Mouse (Mus musculus) midbrain, postnatal 0 days (tissue): Measurements from ENCODE around the gene Pcsk6. TPM values are rescaled to one million over a fixed set of nuclear protein-coding genes. Genes with fewer than 3 reads are reported as not detected.

Experiments
- ATAC-seq: fragments of 200-750 bp; cut with Nextera tagmentation; 2 replicates; pipeline ENCODE4 v1.8.0; 2017; ENCODE audit warnings: moderate number of reproducible peaks, mild to moderate bottlenecking, moderate TSS enrichment, moderate library complexity; ENCODE audit not compliant: low FRiP score
- DNase-seq: peaks from one replicate; pipeline ENCODE4 v3.0.0-alpha.2; 2015; ENCODE audit warnings: low spot score
- H3K27ac ChIP-seq: fragments of 300-500 bp; sonication (generic); 2 replicates; pipeline ENCODE4 v1.5.1; 2014; ENCODE audit warnings: low read depth, mild to moderate bottlenecking, low read length, mixed read lengths
- H3K27me3 ChIP-seq: fragments of 300-500 bp; sonication (generic); 2 replicates; pipeline ENCODE4 v1.6.1; 2014; ENCODE audit warnings: low read length, control low read depth, mixed read lengths; ENCODE audit not compliant: insufficient read depth
- H3K36me3 ChIP-seq: fragments of 300-500 bp; sonication (generic); 2 replicates; pipeline ENCODE4 v1.6.1; 2014; ENCODE audit warnings: low read length, control low read depth, mixed read lengths; ENCODE audit not compliant: insufficient read depth
- H3K4me1 ChIP-seq: fragments of 300-500 bp; sonication (generic); 2 replicates; pipeline ENCODE4 v1.6.1; 2014; ENCODE audit warnings: mild to moderate bottlenecking, control low read depth, antibody characterized with exemption, low read length, mixed read lengths; ENCODE audit not compliant: insufficient read depth
- H3K4me2 ChIP-seq: fragments of 300-500 bp; sonication (generic); 2 replicates; pipeline ENCODE4 v1.6.1; 2014; ENCODE audit warnings: low read depth, mild to moderate bottlenecking, low read length, mixed read lengths; ENCODE audit not compliant: poor library complexity, severe bottlenecking
- H3K4me3 ChIP-seq: fragments of 300-500 bp; sonication (generic); 2 replicates; pipeline ENCODE4 v1.5.1; 2014; ENCODE audit warnings: low read depth, mild to moderate bottlenecking, low read length, moderate library complexity
- H3K9ac ChIP-seq: fragments of 300-500 bp; sonication (generic); replicated peaks from 2 replicates; pipeline ENCODE4 v1.6.1; 2014; ENCODE audit warnings: mild to moderate bottlenecking, low read length, moderate library complexity, mixed read lengths; ENCODE audit not compliant: poor library complexity, severe bottlenecking
- H3K9me3 ChIP-seq: fragments of 300-500 bp; sonication (generic); 2 replicates; pipeline ENCODE4 v1.6.1; 2016; ENCODE audit warnings: low read length, control low read depth
- CTCF ChIP-seq: IDR thresholded peaks from 2 replicates; pipeline ENCODE4 v1.5.1; 2016; ENCODE audit warnings: antibody characterized with exemption, mild to moderate bottlenecking
- WGBS: fragments of 180-500 bp; shearing (Covaris S2); extraction: QIAGEN DNeasy Blood & Tissue Kit; methylation state at CpG from one replicate; pipeline ENCODE4 v1.1.7; 2014; 5-methylcytosine and 5-hydroxymethylcytosine counted together
- polyA plus RNA-seq: library from polyadenylated mRNA; unstranded; fragments of >200 nt; fragmentation: Nextera tagmentation; extraction: Ambion mirVana; gene quantifications from 2 replicates; pipeline ENCODE4 v1.2.1, GENCODE M21; 2015
- total RNA-seq: library from RNA; depleted of rRNA; stranded (reverse); fragments of >200 nt; gene quantifications from 2 replicates; pipeline ENCODE4 v1.2.3, GENCODE M21; 2014

Gene Pcsk6
- total and polyA plus RNA-seq, 2 experiments from 2014 or later: 1.5 to 14.9 TPM

DNA sequence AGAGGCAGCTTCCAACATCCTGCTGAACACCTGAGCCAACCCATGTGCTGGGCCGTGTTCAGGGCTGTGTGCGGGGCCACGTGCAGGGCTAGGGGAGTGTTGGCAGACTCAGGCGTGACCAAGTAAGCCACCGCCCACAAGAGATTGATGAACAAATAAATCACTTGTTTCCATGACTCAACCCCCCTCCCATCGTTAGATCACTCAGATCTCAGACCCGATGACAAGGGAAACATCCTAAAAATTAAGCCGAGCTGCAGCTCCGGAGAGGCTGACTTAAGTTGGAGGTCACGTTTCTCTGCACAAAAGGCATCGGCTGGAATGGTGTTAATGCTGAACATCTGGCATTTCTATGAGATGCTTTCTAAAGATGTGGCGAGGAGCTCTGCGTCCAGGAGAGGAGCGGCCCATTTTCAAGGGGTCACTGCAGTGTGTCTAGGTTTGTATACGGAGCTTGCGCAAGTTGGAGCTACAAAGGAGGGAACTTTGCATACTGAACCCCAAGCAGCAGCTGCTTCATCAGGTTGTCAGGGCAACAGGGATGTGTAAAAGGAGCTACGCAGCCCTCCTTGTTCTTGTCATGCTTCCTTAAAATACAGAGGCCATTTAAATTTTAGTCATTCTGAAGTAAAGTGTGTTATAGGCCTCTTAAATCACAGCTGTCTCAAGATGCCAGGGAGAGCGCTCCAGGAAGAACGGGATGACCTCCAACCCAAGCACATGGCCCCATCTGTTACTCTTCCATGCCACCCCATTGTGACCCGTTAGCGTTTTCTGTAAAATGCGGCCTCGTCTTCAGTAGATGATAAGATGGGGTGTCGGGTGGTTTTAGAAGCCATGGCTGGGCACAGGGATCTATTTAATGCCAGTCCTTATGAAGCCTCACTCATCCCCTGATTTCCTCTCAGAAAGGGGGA lies 94.0 kb downstream of the Pcsk6 start:
- Histone ChIP-seq H3K27ac (no peak overlapping the region), H3K4me1 (peaks cover 10% of the 10 kb centered on the region; the same call in 1 of the 2 replicates), H3K4me2 (0 out of 2 replicates have a peak overlapping the region, but pooled peaks have one; percentile 7), H3K36me3 (no peaks in the 10 kb centered on the region), H3K4me3 (no peak overlapping the region), H3K9me3 (no peaks in the 10 kb centered on the region), H3K27me3 (no peaks in the 10 kb centered on the region), H3K9ac (no peak overlapping the region)
- 23% methylated on average over 24 of the region's 24 CpGs for WGBS
- ATAC-seq (peak; percentile 85), DNase-seq (peak; percentile 71)
- TF ChIP-seq CTCF: no peak

DNA sequence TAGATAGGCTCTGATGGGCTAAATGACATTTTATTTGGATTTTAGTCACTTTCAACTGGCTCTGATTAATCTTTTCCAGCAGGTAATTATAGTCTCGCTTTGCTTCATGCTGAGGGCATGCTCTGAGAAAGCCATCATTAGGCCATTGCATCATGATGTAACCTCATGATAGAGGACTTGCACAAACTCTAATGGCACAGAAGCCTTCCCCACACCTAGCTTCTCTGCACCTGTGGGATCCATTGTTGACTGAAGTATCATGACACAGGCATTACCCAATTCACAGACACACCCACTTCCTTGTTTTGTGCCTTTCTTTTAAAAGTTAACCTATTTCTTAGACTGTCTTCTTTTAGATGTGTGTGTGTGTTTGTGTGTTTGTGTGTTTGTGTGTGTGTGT lies 95.7 kb downstream of the Pcsk6 start:
- ATAC-seq: no peak
- Histone ChIP-seq H3K9me3 (no peaks in the 10 kb centered on the region), H3K4me2 (no peak overlapping the region), H3K4me3 (no peak overlapping the region), H3K27ac (no peak overlapping the region), H3K27me3 (no peaks in the 10 kb centered on the region), H3K4me1 (peaks cover 10% of the 10 kb centered on the region; the same call in 1 of the 2 replicates), H3K36me3 (no peaks in the 10 kb centered on the region), H3K9ac (no peak overlapping the region)
- no peak for TF ChIP-seq CTCF
- WGBS: 94% methylated on average over 1 of the region's 1 CpGs
- no peak for DNase-seq

DNA sequence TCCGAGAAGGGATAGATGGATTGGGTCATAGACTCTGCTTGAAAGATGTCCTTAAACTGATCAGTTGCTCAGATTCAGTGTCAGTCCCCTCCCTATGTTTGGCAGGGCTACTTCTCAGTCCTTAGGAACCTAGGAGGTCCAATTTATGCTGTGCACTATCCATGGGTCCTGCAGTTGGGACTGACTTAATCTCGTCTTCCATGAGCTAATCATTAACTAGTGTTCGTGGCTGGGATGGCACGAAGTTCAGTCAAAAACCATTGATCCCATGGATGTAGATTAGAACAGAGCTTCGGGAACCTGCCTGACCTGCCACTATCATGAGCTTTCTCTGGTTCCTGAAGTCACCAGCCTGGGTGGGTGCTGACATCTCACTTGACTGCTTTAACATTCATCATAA lies 96.6 kb downstream of the Pcsk6 start:
- DNase-seq (no peak), ATAC-seq (no peak)
- H3K9ac ChIP-seq: no peak overlapping the region
- no peak for TF ChIP-seq CTCF
- peaks cover 10% of the 10 kb centered on the region; the same call in 1 of the 2 replicates for H3K4me1 ChIP-seq
- no peak overlapping the region for H3K4me2 ChIP-seq
- no peaks in the 10 kb centered on the region for H3K9me3 ChIP-seq
- H3K27ac ChIP-seq: no peak overlapping the region
- H3K27me3 ChIP-seq: no peaks in the 10 kb centered on the region
- no peak overlapping the region for H3K4me3 ChIP-seq
- no peaks in the 10 kb centered on the region for H3K36me3 ChIP-seq
- 96% methylated on average over 5 of the region's 5 CpGs for WGBS

DNA sequence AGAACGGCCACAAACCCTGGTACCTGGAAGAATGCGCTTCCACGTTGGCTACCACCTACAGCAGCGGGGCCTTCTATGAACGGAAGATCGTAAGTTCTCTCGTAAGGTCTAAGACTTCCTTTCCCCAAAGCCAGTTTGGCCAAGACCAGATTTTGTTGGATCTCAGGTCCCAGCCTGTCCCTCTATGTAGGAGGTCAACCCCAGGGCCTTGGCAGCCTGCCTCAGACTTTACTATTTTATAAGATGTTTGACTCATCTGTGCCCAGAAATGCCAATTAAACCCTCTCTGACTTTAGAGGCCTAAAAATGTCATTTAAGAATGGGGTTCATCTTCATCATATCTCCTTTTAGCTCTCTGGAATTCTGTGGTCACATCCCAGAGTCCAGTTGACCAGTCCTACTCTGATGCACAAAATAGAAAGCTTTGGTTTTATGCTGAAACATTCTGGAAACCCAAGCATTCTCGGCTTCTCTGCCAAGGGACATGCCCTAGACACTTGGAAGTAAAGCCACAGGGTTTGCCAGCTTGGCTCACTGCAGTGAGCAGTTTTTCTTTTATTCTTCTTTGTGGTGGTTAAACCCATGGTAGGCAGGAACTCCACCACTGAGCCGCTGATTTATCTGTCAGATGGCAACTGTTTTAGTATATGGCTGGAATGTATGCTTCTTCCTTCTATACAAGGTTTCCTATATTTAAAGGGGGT lies 97.8 kb downstream of the Pcsk6 start:
- no peaks in the 10 kb centered on the region for H3K9me3 ChIP-seq
- H3K27me3 ChIP-seq: no peaks in the 10 kb centered on the region
- 90% methylated on average over 9 of the region's 9 CpGs for WGBS
- DNase-seq (no peak), ATAC-seq (no peak)
- no peak overlapping the region for H3K4me2 ChIP-seq
- no peak overlapping the region for H3K9ac ChIP-seq
- no peak for TF ChIP-seq CTCF
- H3K4me1 ChIP-seq: peaks cover 10% of the 10 kb centered on the region; the same call in 1 of the 2 replicates
- H3K4me3 ChIP-seq: no peak overlapping the region
- H3K27ac ChIP-seq: no peak overlapping the region
- H3K36me3 ChIP-seq: no peaks in the 10 kb centered on the region

DNA sequence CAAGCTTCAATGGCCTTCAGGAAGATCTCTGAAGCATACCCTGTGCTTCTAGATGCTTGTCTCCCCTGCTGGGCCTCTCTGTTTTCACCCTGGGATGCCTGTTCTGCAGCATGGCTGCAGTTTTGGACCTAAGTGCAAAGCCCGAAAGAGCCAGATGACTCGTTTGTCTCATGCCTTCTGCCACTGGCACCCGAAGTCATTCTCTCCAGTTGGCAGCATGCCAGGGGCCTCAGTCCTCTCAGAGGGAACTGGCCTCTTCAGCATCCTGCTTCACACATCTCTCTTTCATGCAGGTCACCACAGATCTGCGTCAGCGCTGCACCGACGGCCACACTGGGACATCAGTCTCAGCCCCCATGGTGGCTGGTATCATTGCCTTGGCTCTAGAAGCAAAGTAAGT lies 101.1 kb downstream of the Pcsk6 start:
- no peak for TF ChIP-seq CTCF
- DNase-seq (peak; percentile 19), ATAC-seq (no peak)
- Histone ChIP-seq H3K27ac (no peak overlapping the region), H3K9ac (no peak overlapping the region), H3K9me3 (no peaks in the 10 kb centered on the region), H3K4me3 (no peak overlapping the region), H3K36me3 (no peaks in the 10 kb centered on the region), H3K27me3 (no peaks in the 10 kb centered on the region), H3K4me1 (no peaks in the 10 kb centered on the region), H3K4me2 (no peak overlapping the region)
- WGBS: 80% methylated on average over 7 of the region's 7 CpGs

DNA sequence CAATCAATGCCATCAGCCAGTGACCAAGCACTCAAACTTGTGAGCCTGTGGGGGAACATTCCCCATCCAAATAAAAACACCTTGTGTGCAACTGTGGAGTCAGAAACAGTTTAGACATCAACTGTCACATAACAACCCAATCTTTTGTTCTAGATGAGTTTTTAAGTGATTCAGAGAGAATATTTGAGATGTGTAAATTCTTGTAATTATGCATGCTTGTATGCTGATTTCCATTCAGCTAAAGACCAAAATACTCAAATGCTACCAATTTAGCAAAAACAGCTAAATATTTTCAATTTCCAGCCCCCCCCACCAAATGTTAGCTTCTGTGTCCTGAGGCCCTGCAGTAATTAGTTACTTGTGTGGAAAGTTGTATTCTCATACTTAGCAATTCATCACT lies 102.9 kb downstream of the Pcsk6 start:
- TF ChIP-seq CTCF: no peak

More for the DNA sequence above, 102.9 kb downstream of the Pcsk6 start:
- Histone ChIP-seq H3K4me1 (no peaks in the 10 kb centered on the region), H3K9me3 (no peaks in the 10 kb centered on the region), H3K4me3 (no peak overlapping the region), H3K27ac (no peak overlapping the region), H3K9ac (no peak overlapping the region), H3K36me3 (no peaks in the 10 kb centered on the region), H3K4me2 (no peak overlapping the region), H3K27me3 (no peaks in the 10 kb centered on the region)
- ATAC-seq: no peak
- DNase-seq: no peak
